Mouse (Mus musculus) neutrophil, adult 59 days (primary cell): ENCODE measurements around the gene Tfap2e. TPM values are rescaled to one million over a fixed set of nuclear protein-coding genes. Genes with fewer than 3 reads are reported as not detected.

Source experiments
- total RNA-seq, 2 experiments: library from RNA; stranded (reverse); gene quantifications; 1 replicate in 1 of 2; 2 replicates in 1 of 2; pipeline ENCODE4 v1.2.4; 2023

Gene Tfap2e
- not detected for total RNA-seq

DNA sequence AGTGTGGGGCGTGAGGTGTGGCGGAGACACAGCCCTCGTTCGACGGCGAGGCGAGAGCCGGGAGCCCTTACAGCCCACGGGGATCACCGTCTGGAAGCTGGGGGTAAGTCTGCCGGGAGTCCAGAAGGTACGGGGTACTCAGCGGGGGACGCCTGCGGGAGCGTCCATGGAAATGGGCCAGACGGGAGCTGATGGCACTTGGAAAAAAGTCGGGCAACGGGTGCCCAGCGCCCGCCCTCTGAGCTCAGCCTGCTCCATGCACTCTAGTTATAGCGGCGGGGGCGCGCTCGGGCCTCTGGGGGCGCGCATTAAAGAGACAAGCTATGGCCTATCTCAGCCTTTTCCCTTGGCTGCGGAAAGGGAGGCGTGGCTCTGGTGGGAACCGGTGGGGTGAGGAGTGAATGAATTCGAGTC lies at the start of gene Tfap2e:
Gene Tfap2e (minus strand): TSS at position 240 of the 414 bp plus-strand sequence.

DNA sequence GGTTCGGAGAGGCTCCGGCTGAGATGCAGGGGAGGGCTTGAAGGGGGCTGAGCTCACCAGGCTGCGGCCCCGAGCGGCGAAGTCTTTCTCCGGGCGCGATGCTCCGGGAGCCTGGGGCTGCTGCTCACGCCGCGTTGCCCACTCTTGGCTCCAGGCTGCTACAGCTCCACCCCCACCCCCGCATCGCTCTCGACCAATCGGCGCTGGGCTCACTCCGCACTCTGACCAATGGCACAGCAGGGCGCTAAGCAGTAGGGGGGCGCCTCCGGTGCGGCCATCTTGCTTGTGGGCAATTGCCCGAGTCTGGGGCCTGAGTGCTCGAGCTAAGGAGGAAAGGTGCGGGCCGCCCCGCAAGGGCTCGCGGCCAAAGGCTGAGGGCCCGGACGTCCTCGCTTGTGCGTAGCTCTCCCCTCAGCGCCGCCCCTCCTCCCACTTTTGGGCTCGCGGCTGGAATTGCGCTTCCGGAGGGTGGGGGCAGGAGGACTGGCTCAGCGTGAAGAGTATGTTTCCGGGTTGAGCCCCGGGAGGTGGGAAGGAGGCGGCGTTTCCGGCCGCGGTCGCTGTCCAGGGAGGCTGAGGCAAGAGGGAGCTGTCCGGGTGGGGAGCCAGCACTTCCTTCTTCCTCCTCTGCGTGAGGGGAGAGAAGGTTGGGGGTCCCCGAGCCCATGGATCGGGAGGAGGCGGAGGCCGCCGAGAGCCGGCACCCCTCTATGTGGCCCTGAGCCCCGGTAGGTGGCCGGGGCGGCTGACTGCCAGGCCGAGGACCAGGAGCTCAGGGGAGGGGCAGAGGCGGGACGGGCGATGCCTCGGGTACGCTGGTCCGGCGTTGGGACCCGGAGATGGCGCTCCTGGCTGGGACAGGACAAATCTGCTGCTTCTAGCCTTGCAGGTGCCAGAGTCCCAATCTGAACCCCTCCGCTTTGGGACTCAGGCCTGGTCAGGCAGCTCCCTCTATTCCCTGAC lies 17.5 kb upstream of the Tfap2e start, which contains the start of the genes Ncdn and AU040320:
Gene Ncdn (minus strand): TSS at position 171 of the 963 bp plus-strand sequence.
Gene AU040320 (plus strand): TSS at position 277 of the 963 bp plus-strand sequence.

DNA sequence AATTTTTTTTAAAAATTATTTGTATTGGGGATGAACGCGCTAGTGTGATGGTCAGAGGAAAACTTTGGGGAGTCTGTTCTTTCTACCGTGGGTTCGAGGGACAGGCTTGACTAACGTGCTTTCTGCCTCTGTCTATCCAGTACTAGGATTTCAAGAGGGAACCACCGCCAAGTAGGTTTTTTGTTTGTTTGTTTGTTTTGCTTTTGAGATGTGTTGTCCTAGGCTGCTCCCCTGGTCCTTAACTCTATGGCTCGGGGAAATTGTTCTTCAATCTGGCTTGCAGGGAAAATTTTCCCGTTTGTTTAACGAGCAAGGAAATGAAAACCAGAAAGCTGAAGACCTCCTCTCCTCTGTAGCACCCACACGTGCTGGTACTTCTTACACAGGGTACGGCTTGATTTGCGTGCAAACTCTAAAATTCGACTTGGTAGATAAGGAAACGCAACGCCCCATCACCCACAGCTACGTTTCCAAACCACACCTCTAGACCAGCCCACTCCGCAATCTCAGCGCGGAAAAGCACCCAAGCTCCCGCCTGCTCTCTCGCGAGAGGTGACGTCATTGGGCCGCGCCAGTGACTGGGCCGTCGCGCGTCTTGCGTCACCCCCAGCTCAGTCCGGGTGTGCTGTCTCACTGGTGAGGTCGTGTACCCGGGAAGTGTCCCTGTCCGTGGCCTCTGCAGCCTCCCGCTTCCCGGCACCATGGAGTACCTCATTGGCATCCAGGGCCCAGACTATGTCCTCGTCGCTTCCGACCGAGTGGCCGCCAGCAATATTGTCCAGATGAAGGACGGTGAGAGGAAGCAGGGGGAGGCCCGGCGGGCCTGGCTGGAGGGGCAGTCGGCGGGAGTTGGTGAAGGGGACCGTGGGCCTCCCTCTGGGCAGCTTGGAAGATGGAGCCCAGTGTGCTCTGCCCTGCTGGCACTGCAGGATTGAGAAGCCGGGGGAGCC lies 58.7 kb downstream of the Tfap2e start, which contains the start of gene Psmb2:
Gene Psmb2 (plus strand): TSS at position 577 of the 950 bp plus-strand sequence.

Other genes starting within 250 kb of the Tfap2e start
- 10 to 100 TPM in 1 of 2 experiments, 1 to 10 TPM in 1; 9.2 to 10.8 TPM for gene Ago4, start 202.8 kb downstream of the Tfap2e start, total RNA-seq
- gene Clspn, start 179.3 kb downstream of the Tfap2e start, total RNA-seq, result 10 to 100 TPM; 30.7 to 32.7 TPM
- 1 to 10 TPM in 1 of 2 experiments, under 1 TPM in 1; 0.97 to 1.1 TPM for gene 5730409E04Rik, start 126.4 kb downstream of the Tfap2e start, total RNA-seq
- gene Psmb2, start 58.6 kb downstream of the Tfap2e start, total RNA-seq, result 10 to 100 TPM; 80.6 to 94.2 TPM
- gene Ncdn, start 17.2 kb upstream of the Tfap2e start, total RNA-seq, result 10 to 100 TPM; 14.2 to 15.0 TPM
- 10 to 100 TPM; 48.6 to 58.5 TPM for gene AU040320, start 17.3 kb upstream of the Tfap2e start, total RNA-seq
- gene Zmym4, start 231.9 kb upstream of the Tfap2e start, total RNA-seq, result 10 to 100 TPM; 10.3 to 12.3 TPM